Mouse (Mus musculus): ENCODE measurements around the gene Trim46. TPM values are rescaled to one million over a fixed set of nuclear protein-coding genes. Genes with fewer than 3 reads are reported as not detected.
A peak's percentile ranks its signal among the peaks of the same experiment; 100 is the strongest.

The Trim46 gene
- polyA plus RNA-seq, 2 experiments = 0.05 to 0.29 TPM

- no peaks in the 10 kb centered on the region for H3K9me3 ChIP-seq (ENCODE audit: control insufficient read depth, low read length)
- peak within 1 kb of the TSS in 1 of 2 experiments; percentile 43; a peak in 3 of 4 replicates for H3K4me3 ChIP-seq (ENCODE audit: insufficient read depth in 1 of 2, low read depth in 2 of 2, low read length in 2 of 2)
- TF ChIP-seq EP300 (IDR thresholded peaks at IDR 0.05; ENCODE audit: low read depth) (no peak), CTCF (IDR thresholded peaks at IDR 0.05; ENCODE audit: low read depth) (no peak)
- peaks cover 0 to 5% of the 10 kb centered on the region in 2 experiments; a peak in 1 of 4 replicates for H3K4me1 ChIP-seq (replicated peaks; ENCODE audit: control insufficient read depth in 2 of 2, insufficient read depth in 2 of 2, low read length in 1 of 2)
- no peaks in the 10 kb centered on the region for H3K36me3 ChIP-seq (replicated peaks; ENCODE audit: control insufficient read depth, insufficient read depth, low read depth)
- ATAC-seq (ENCODE audit: insufficient read depth) (peak; percentile 4; the same call in 1 of the 2 replicates), DNase-seq (ENCODE audit: low read depth in 3 of 3, low spot score in 3 of 3) (no peak)
- no peak within 1 kb of the TSS for H3K9ac ChIP-seq (replicated peaks)
- WGBS (ENCODE audit: insufficient replicate concordance) = 15% methylated on average over 20 of the region's 21 CpGs
- H3K27ac ChIP-seq = no peak within 1 kb of the TSS
- H3K4me2 ChIP-seq (ENCODE audit: low read depth) = peak within 1 kb of the TSS; percentile 62
- peaks cover 38% of the 10 kb centered on the region for H3K27me3 ChIP-seq (ENCODE audit: control insufficient read depth, insufficient read depth, low read length)
Measured at GRCm38 (mm10) chr3:89226900-89227299, 19.2 kb downstream of the Trim46 start, which contains the start of gene Mtx1. Mtx1 (minus strand) TSS chr3:89227088.

- DNase-seq (ENCODE audit: low read depth in 3 of 3, low spot score in 3 of 3) (no peak), ATAC-seq (ENCODE audit: insufficient read depth) (no peak)
- Histone ChIP-seq H3K27me3 (ENCODE audit: control insufficient read depth, insufficient read depth, low read length) (peaks cover 38% of the 10 kb centered on the region), H3K9ac (replicated peaks) (no peak overlapping the region), H3K4me1 (replicated peaks; ENCODE audit: control insufficient read depth in 2 of 2, insufficient read depth in 2 of 2, low read length in 1 of 2) (peaks cover 0 to 5% of the 10 kb centered on the region in 2 experiments; a peak in 1 of 4 replicates), H3K4me2 (ENCODE audit: low read depth) (no peak overlapping the region), H3K9me3 (ENCODE audit: control insufficient read depth, low read length) (no peaks in the 10 kb centered on the region), H3K4me3 (ENCODE audit: insufficient read depth in 1 of 2, low read depth in 2 of 2, low read length in 2 of 2) (no peak overlapping the region), H3K27ac (no peak overlapping the region), H3K36me3 (replicated peaks; ENCODE audit: control insufficient read depth, insufficient read depth, low read depth) (no peaks in the 10 kb centered on the region)
- TF ChIP-seq EP300 (IDR thresholded peaks at IDR 0.05; ENCODE audit: low read depth) (no peak), CTCF (IDR thresholded peaks at IDR 0.05; ENCODE audit: low read depth) (no peak)
- 43% methylated on average over 11 of the region's 11 CpGs for WGBS (ENCODE audit: insufficient replicate concordance)
Measured at GRCm38 (mm10) chr3:89226361-89226760, 19.7 kb downstream of the Trim46 start.

GRCm38 (mm10) chr3:89225918-89226317 lies 20.2 kb downstream of the Trim46 start:
- Histone ChIP-seq H3K4me1 (replicated peaks; ENCODE audit: control insufficient read depth in 2 of 2, insufficient read depth in 2 of 2, low read length in 1 of 2) (peaks cover 0 to 5% of the 10 kb centered on the region in 2 experiments; a peak in 1 of 4 replicates), H3K36me3 (replicated peaks; ENCODE audit: control insufficient read depth, insufficient read depth, low read depth) (no peaks in the 10 kb centered on the region), H3K27ac (no peak overlapping the region), H3K9me3 (ENCODE audit: control insufficient read depth, low read length) (no peaks in the 10 kb centered on the region), H3K4me2 (ENCODE audit: low read depth) (no peak overlapping the region), H3K9ac (replicated peaks) (no peak overlapping the region), H3K4me3 (ENCODE audit: insufficient read depth in 1 of 2, low read depth in 2 of 2, low read length in 2 of 2) (no peak overlapping the region), H3K27me3 (ENCODE audit: control insufficient read depth, insufficient read depth, low read length) (peaks cover 38% of the 10 kb centered on the region)
- no peak for TF ChIP-seq EP300 (IDR thresholded peaks at IDR 0.05; ENCODE audit: low read depth)
- no peak for TF ChIP-seq CTCF (IDR thresholded peaks at IDR 0.05; ENCODE audit: low read depth)
- 27% methylated on average over 4 of the region's 4 CpGs for WGBS (ENCODE audit: insufficient replicate concordance)
- ATAC-seq (ENCODE audit: insufficient read depth) (no peak), DNase-seq (ENCODE audit: low read depth in 3 of 3, low spot score in 3 of 3) (no peak)

- Histone ChIP-seq H3K4me2 (ENCODE audit: low read depth) (no peak overlapping the region), H3K9me3 (ENCODE audit: control insufficient read depth, low read length) (no peaks in the 10 kb centered on the region), H3K27me3 (ENCODE audit: control insufficient read depth, insufficient read depth, low read length) (peaks cover 36% of the 10 kb centered on the region), H3K9ac (replicated peaks) (no peak overlapping the region), H3K27ac (no peak overlapping the region), H3K4me3 (ENCODE audit: insufficient read depth in 1 of 2, low read depth in 2 of 2, low read length in 2 of 2) (no peak overlapping the region), H3K36me3 (replicated peaks; ENCODE audit: control insufficient read depth, insufficient read depth, low read depth) (no peaks in the 10 kb centered on the region), H3K4me1 (replicated peaks; ENCODE audit: control insufficient read depth in 2 of 2, insufficient read depth in 2 of 2, low read length in 1 of 2) (peaks cover 0 to 5% of the 10 kb centered on the region in 2 experiments; a peak in 1 of 4 replicates)
- ATAC-seq (ENCODE audit: insufficient read depth) (no peak), DNase-seq (ENCODE audit: low read depth in 3 of 3, low spot score in 3 of 3) (no peak)
- TF ChIP-seq CTCF (IDR thresholded peaks at IDR 0.05; ENCODE audit: low read depth) = no peak
- no peak for TF ChIP-seq EP300 (IDR thresholded peaks at IDR 0.05; ENCODE audit: low read depth)
- WGBS (ENCODE audit: insufficient replicate concordance) = 57% methylated on average over 12 of the region's 12 CpGs
Measured at GRCm38 (mm10) chr3:89225321-89225815, 20.7 kb downstream of the Trim46 start.

GRCm38 (mm10) chr3:89224796-89225195 lies 21.3 kb downstream of the Trim46 start:
- DNase-seq (ENCODE audit: low read depth in 3 of 3, low spot score in 3 of 3) (no peak), ATAC-seq (ENCODE audit: insufficient read depth) (no peak)
- Histone ChIP-seq H3K4me1 (replicated peaks; ENCODE audit: control insufficient read depth in 2 of 2, insufficient read depth in 2 of 2, low read length in 1 of 2) (peaks cover 0 to 5% of the 10 kb centered on the region in 2 experiments; a peak in 1 of 4 replicates), H3K9me3 (ENCODE audit: control insufficient read depth, low read length) (no peaks in the 10 kb centered on the region), H3K36me3 (replicated peaks; ENCODE audit: control insufficient read depth, insufficient read depth, low read depth) (no peaks in the 10 kb centered on the region), H3K9ac (replicated peaks) (no peak overlapping the region), H3K4me2 (ENCODE audit: low read depth) (no peak overlapping the region), H3K27ac (no peak overlapping the region), H3K4me3 (ENCODE audit: insufficient read depth in 1 of 2, low read depth in 2 of 2, low read length in 2 of 2) (no peak overlapping the region), H3K27me3 (ENCODE audit: control insufficient read depth, insufficient read depth, low read length) (peaks cover 36% of the 10 kb centered on the region)
- WGBS (ENCODE audit: insufficient replicate concordance) = 65% methylated on average over 11 of the region's 11 CpGs
- TF ChIP-seq EP300 (IDR thresholded peaks at IDR 0.05; ENCODE audit: low read depth) = no peak
- no peak for TF ChIP-seq CTCF (IDR thresholded peaks at IDR 0.05; ENCODE audit: low read depth)

All from liver, embryonic 14.5 days (tissue).